Mouse (Mus musculus) ES-Bruce4 (cell line): ENCODE results near the gene Gm6588.

ENCODE experiments used
- CTCF ChIP-seq: IDR thresholded peaks from one replicate; pipeline ENCODE4 v1.8.1; 2011; ENCODE audit warnings: low read depth, low read length
- EP300 ChIP-seq: IDR thresholded peaks from 2 replicates; pipeline ENCODE4 v1.6.1; 2011; ENCODE audit warnings: low read depth, low read length; ENCODE audit not compliant: insufficient read depth
- POLR2A ChIP-seq: IDR thresholded peaks from one replicate; pipeline ENCODE4 v1.8.1; 2011; ENCODE audit warnings: low read length; ENCODE audit not compliant: insufficient read depth

DNA sequence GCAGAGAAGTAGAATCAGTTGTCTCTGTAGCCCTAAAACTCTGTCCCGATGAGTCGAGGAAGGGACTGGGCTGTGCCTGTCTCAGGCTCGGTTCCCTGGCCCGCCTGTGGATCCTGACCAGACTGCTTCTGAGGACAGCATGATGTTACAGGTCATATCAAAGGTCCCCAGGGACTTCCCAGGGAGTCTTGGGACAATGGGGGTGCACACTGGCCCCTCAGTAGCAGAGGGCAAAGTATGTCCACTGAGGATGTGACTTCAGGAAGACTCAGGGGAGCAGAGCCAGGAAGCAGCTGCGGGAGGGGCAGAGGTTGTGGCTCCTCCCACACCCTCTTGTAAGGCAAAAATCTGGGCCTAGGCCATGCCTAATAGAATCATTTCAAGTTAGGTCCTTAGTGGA, 37.2 kb downstream of the Gm6588 start:
- TF ChIP-seq CTCF (no peak), POLR2A (no peak), EP300 (no peak)
